Mouse (Mus musculus) embryonic fibroblast, embryonic 13.5 days (primary cell): ENCODE measurements at regions not wholly inside any gene's neighbourhood (a gene's known extent, or its start where the extent isn't known, plus 50 kb on each side); places are given as distances from the start of the nearest gene placed in this dataset.

Experiments
- H3K27ac ChIP-seq: 2 replicates; pipeline ENCODE4 v1.5.1; 2012; ENCODE audit warnings: low read length, control low read depth, inconsistent platforms; ENCODE audit not compliant: insufficient read depth
- H3K4me1 ChIP-seq: 2 replicates; pipeline ENCODE4 v1.6.1; 2011; ENCODE audit warnings: low read length; ENCODE audit not compliant: control insufficient read depth, insufficient read depth
- H3K4me3 ChIP-seq: 2 replicates; pipeline ENCODE4 v1.5.1; 2011; ENCODE audit warnings: mild to moderate bottlenecking, control low read depth, low read length; ENCODE audit not compliant: insufficient read depth
- CTCF ChIP-seq: IDR thresholded peaks from 2 replicates; pipeline ENCODE4 v1.5.1; 2011; ENCODE audit warnings: mild to moderate bottlenecking, control low read depth, low read length, moderate library complexity, borderline replicate concordance; ENCODE audit not compliant: insufficient read depth
- POLR2A ChIP-seq: IDR thresholded peaks from 2 replicates; pipeline ENCODE4 v1.6.1; 2011; ENCODE audit warnings: low read depth, mild to moderate bottlenecking, control low read depth, low read length, moderate library complexity

GRCm38 (mm10) chr15:63238601-63239000 is 606.4 kb downstream of the Gsdmc2 start:
- no peak for TF ChIP-seq POLR2A
- no peak for TF ChIP-seq CTCF
- H3K4me3 ChIP-seq = no peak overlapping the region
- H3K27ac ChIP-seq = no peak overlapping the region
- no peaks in the 10 kb centered on the region; the same call in 1 of the 2 replicates for H3K4me1 ChIP-seq

GRCm38 (mm10) chr15:63218393-63219060 is 626.5 kb downstream of the Gsdmc2 start:
- TF ChIP-seq CTCF (no peak), POLR2A (no peak)
- Histone ChIP-seq H3K4me3 (no peak overlapping the region), H3K4me1 (no peaks in the 10 kb centered on the region), H3K27ac (no peak overlapping the region)

GRCm38 (mm10) chr15:63205150-63205549 is 639.8 kb downstream of the Gsdmc2 start:
- TF ChIP-seq CTCF (no peak), POLR2A (no peak)
- H3K27ac ChIP-seq = no peak overlapping the region
- H3K4me1 ChIP-seq = no peaks in the 10 kb centered on the region
- no peak overlapping the region for H3K4me3 ChIP-seq

GRCm38 (mm10) chr15:63195031-63195430 is 649.9 kb downstream of the Gsdmc2 start:
- Histone ChIP-seq H3K4me3 (no peak overlapping the region), H3K4me1 (no peaks in the 10 kb centered on the region), H3K27ac (no peak overlapping the region)
- TF ChIP-seq CTCF (no peak), POLR2A (no peak)

- Histone ChIP-seq H3K4me3 (no peak overlapping the region), H3K27ac (no peak overlapping the region), H3K4me1 (0 out of 2 replicates have a peak, but pooled peaks cover 2% of the 10 kb centered on the region)
- TF ChIP-seq POLR2A (no peak), CTCF (no peak)
Measured at GRCm38 (mm10) chr15:63194492-63194797, 650.5 kb downstream of the Gsdmc2 start.

GRCm38 (mm10) chr15:63193617-63194491 is 651.1 kb downstream of the Gsdmc2 start:
- no peak overlapping the region for H3K27ac ChIP-seq
- no peak for TF ChIP-seq POLR2A
- TF ChIP-seq CTCF = no peak
- H3K4me1 ChIP-seq = 0 out of 2 replicates have a peak, but pooled peaks cover 2% of the 10 kb centered on the region

GRCm38 (mm10) chr15:63191731-63192130 is 653.2 kb downstream of the Gsdmc2 start:
- Histone ChIP-seq H3K27ac (no peak overlapping the region), H3K4me3 (no peak overlapping the region), H3K4me1 (0 out of 2 replicates have a peak, but pooled peaks cover 2% of the 10 kb centered on the region)
- TF ChIP-seq POLR2A = no peak
- no peak for TF ChIP-seq CTCF

More at GRCm38 (mm10) chr15:63193617-63194491, 651.1 kb downstream of the Gsdmc2 start:
- H3K4me3 ChIP-seq = no peak overlapping the region

GRCm38 (mm10) chr15:63190086-63190485 is 654.9 kb downstream of the Gsdmc2 start:
- TF ChIP-seq CTCF (no peak), POLR2A (no peak)
- no peak overlapping the region for H3K27ac ChIP-seq
- 0 out of 2 replicates have a peak, but pooled peaks cover 2% of the 10 kb centered on the region for H3K4me1 ChIP-seq
- H3K4me3 ChIP-seq = no peak overlapping the region

- TF ChIP-seq CTCF (no peak), POLR2A (no peak)
- Histone ChIP-seq H3K4me3 (no peak overlapping the region), H3K4me1 (no peaks in the 10 kb centered on the region), H3K27ac (no peak overlapping the region)
Measured at GRCm38 (mm10) chr15:63171003-63171402, 674.0 kb downstream of the Gsdmc2 start.

- TF ChIP-seq CTCF = no peak
- TF ChIP-seq POLR2A = no peak
- Histone ChIP-seq H3K4me3 (no peak overlapping the region), H3K4me1 (no peaks in the 10 kb centered on the region), H3K27ac (no peak overlapping the region)
Measured at GRCm38 (mm10) chr15:63170171-63170570, 674.8 kb downstream of the Gsdmc2 start.
